Mouse (Mus musculus): Measurements from ENCODE around the gene Rnf181. TPM values are rescaled to one million over a fixed set of nuclear protein-coding genes. Genes with fewer than 3 reads are reported as not detected.
A peak's percentile ranks its signal among the peaks of the same experiment; 100 is the strongest.

The Rnf181 gene
- total RNA-seq, 1 experiment from 2014 or later: 473 TPM

- peak; percentile 52 for DNase-seq
Measured at GRCm38 (mm10) chr6:72326274-72326673, 40.5 kb downstream of the Rnf181 start.

GRCm38 (mm10) chr6:72323786-72324508, 42.8 kb downstream of the Rnf181 start:
- no peak for DNase-seq

- DNase-seq: no peak
Measured at GRCm38 (mm10) chr6:72322936-72323335, 43.8 kb downstream of the Rnf181 start.

DNA sequence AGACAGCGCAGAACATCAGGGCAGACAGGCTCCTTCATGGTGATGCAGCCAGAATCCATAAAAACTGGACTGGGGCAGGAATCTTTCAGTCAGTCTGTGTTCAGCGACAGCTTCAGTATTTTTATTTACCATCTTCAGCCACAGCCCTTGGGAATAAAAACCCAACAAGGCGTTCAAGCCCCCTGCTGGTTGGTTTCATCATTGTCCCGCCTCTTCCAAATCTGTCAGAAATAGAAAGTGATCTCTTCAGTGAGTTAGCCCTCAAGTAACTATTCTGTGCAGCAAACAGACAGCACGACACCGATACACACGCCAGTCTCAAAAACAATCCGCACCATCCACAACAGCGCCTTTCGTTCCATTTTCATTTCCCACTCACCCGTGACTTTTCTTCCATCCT, 47.7 kb downstream of the Rnf181 start:
- peak; percentile 15 for DNase-seq

GRCm38 (mm10) chr6:72318440-72318839, 48.3 kb downstream of the Rnf181 start:
- DNase-seq: no peak

DNA sequence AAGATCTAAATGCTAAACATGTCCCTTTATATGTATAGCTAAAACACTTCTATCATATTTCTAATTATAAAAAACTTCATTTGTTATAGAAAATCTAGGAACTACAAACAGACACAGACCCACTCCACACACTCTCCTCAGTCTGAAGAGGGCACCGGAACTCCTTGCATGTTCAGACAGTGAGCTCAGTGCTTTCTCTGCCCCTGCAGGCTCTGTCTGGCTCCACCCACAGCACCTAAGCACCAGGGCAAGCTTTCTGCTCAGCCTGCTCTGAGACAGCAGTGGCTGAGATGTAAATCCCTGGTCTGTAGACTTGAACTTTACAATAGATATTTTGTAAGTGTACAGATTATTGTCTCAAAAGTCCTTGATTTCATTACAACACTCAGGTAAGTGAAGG, 50.7 kb downstream of the Rnf181 start:
- no peak for DNase-seq

- DNase-seq: no peak
Measured at GRCm38 (mm10) chr6:72315384-72315783, 51.4 kb downstream of the Rnf181 start.

- no peak for DNase-seq
Measured at GRCm38 (mm10) chr6:72313124-72313867, 53.5 kb downstream of the Rnf181 start.

DNA sequence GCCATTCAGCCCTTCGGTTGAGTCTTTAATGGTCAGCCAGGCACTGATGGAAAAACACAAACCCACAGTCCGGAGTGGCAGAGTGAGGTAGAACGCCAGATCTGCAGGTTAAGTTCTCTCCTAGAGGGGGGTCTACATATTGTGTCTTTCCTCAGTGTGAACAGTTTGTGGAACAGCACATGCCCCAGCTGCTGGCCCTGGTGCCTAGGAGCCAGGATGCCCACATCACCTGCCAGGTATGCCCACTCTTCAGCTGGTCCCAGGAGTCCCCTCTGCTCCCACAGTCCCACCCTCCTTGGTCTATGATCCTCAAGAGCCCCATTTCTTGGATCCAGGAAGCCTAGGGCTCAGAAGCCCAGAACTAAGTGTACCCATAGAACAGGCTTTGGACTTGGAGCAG, 54.6 kb downstream of the Rnf181 start:
- no peak for DNase-seq

Other genes with a start within 250 kb of the Rnf181 start
- 2.2 and 3.3 TPM in 2 replicates for gene Atoh8, start 131.4 kb downstream of the Rnf181 start, total RNA-seq (2021)
- not detected in 2 replicates for gene Sftpb, start 62.3 kb downstream of the Rnf181 start, total RNA-seq (2021)
- gene Usp39, start 21.8 kb downstream of the Rnf181 start, total RNA-seq (2021): 29.2 and 30.1 TPM in 2 replicates
- 35.5 and 38.8 TPM in 2 replicates for gene 0610030E20Rik, start 19.6 kb downstream of the Rnf181 start, total RNA-seq (2021)
- gene Tmem150a, start 11.5 kb downstream of the Rnf181 start, total RNA-seq (2021): 20.7 and 23.2 TPM in 2 replicates
- 35.2 and 51.8 TPM in 2 replicates for gene Vamp5, start 13.5 kb upstream of the Rnf181 start, total RNA-seq (2021)
- gene Vamp8, start 23.7 kb upstream of the Rnf181 start, total RNA-seq (2021): 117 and 154 TPM in 2 replicates
- 52.5 and 56.9 TPM in 2 replicates for gene Ggcx, start 47.4 kb upstream of the Rnf181 start, total RNA-seq (2021)
- 199 and 214 TPM in 2 replicates for gene Mat2a, start 72.6 kb upstream of the Rnf181 start, total RNA-seq (2021)
- 0.39 TPM in 1 of 2 replicates, not detected in the other for gene Sh2d6, start 154.8 kb upstream of the Rnf181 start, total RNA-seq (2021)
- gene Capg, start 177.4 kb upstream of the Rnf181 start, total RNA-seq (2021): 30.3 and 48.1 TPM in 2 replicates
- 23.3 and 24.4 TPM in 2 replicates for gene Elmod3, start 231.5 kb upstream of the Rnf181 start, total RNA-seq (2021)
- gene Retsat, start 231.5 kb upstream of the Rnf181 start, total RNA-seq (2021): 309 and 334 TPM in 2 replicates

All from adrenal gland, postnatal 25 days (tissue).